In genomic region chr1:187003441-187003861, GRCm38 (mm10) we compare ENCODE assay signal across 14 mouse cellular contexts. TPM values are rescaled to one million over a fixed set of nuclear protein-coding genes. Genes with fewer than 3 reads are reported as not detected.
DNase-seq lines count a peak whose midpoint lies in the region; ATAC-seq lines count a peak whose summit lies in the region.
"Had no signal": no experiment of that assay in that cellular context is flagged by ENCODE, and none has a peak within 500 bp of the region (broad histone marks: within the 10 kb centered on the region; RNA-seq: fewer than 3 reads in every experiment).

No protein-coding gene starts in this region.

- DNase-seq in brain, adult 2 months (ENCODE audit: low read depth, low spot score): peak; percentile 38
- peak; percentile 77 to 86 for DNase-seq in cerebellum, postnatal 10 days
- DNase-seq in adrenal gland, postnatal 25 days: no peak
- no peak for DNase-seq in layer of hippocampus, postnatal 36 days
- DNase-seq: heart, adult 11 months; lung, embryonic 14.5 days had no signal

- peak overlapping the region; percentile 44 for H3K4me3 ChIP-seq in megakaryocyte, embryonic 14.5 days (replicated peaks)
- no peak overlapping the region for H3K4me3 ChIP-seq in hindbrain, embryonic 12.5 days
- H3K4me3 ChIP-seq: neural tube, embryonic 13.5 days had no signal

- H3K4me1 ChIP-seq in megakaryocyte, embryonic 14.5 days: no peaks in the 10 kb centered on the region
- peaks cover 7% of the 10 kb centered on the region; the same call in 1 of the 2 replicates for H3K4me1 ChIP-seq in hindbrain, embryonic 12.5 days

- no peak overlapping the region for H3K4me2 ChIP-seq in hindbrain, embryonic 12.5 days (replicated peaks)
- H3K4me2 ChIP-seq: lung, embryonic 14.5 days; neural tube, embryonic 13.5 days had no signal

- peaks cover 82% of the 10 kb centered on the region for H3K9me3 ChIP-seq in megakaryocyte, embryonic 14.5 days
- no peaks in the 10 kb centered on the region for H3K9me3 ChIP-seq in hindbrain, embryonic 12.5 days (replicated peaks)
- H3K9me3 ChIP-seq: neural tube, embryonic 13.5 days had no signal

- no peak for ATAC-seq in megakaryocyte, adult 5-6 weeks (ENCODE audit: poor library complexity, severe bottlenecking)
- ATAC-seq in hindbrain, embryonic 12.5 days (ENCODE audit: low FRiP score): peak; percentile 83

- H3K36me3 ChIP-seq in megakaryocyte, embryonic 14.5 days (replicated peaks; ENCODE audit: low read length): no peaks in the 10 kb centered on the region
- no peaks in the 10 kb centered on the region for H3K36me3 ChIP-seq in hindbrain, embryonic 12.5 days
- H3K36me3 ChIP-seq: neural tube, embryonic 13.5 days had no signal

- H3K27me3 ChIP-seq in megakaryocyte, embryonic 14.5 days (replicated peaks): no peaks in the 10 kb centered on the region
- H3K27me3 ChIP-seq in hindbrain, embryonic 12.5 days: no peaks in the 10 kb centered on the region
- H3K27me3 ChIP-seq: neural tube, embryonic 13.5 days had no signal

- peak overlapping the region; percentile 25; the same call in 1 of the 2 replicates for H3K27ac ChIP-seq in hindbrain, embryonic 12.5 days
- H3K27ac ChIP-seq: neural tube, embryonic 13.5 days had no signal

- 36% methylated on average over 7 of the region's 7 CpGs for WGBS in hindbrain, embryonic 12.5 days

- H3K9ac ChIP-seq in hindbrain, embryonic 12.5 days: no peak overlapping the region
- H3K9ac ChIP-seq: lung, embryonic 14.5 days; neural tube, embryonic 13.5 days had no signal

RNA-seq across cellular contexts. Expression of gene D1Pas1, which starts 36.2 kb away (rescaled TPM):
- not detected in 2 replicates for polyA plus RNA-seq in megakaryocyte, embryonic 14.5 days (2012; ENCODE audit: insufficient read depth, low replicate concordance)
- not detected in 2 replicates for total RNA-seq in megakaryocyte, adult 5-6 weeks (2015)
- total RNA-seq in megakaryocyte, adult 5-6 weeks (2017): not detected in 2 replicates
- polyA plus RNA-seq in hindbrain, embryonic 12.5 days (2016; fragmentation: Nextera tagmentation; extraction: Ambion mirVana): 0.10 and 0.39 TPM in 2 replicates
- total RNA-seq in adrenal gland, postnatal 25 days (2021): not detected in 2 replicates
- total RNA-seq in layer of hippocampus, postnatal 36 days (2021): not detected
- total RNA-seq: layer of hippocampus, adult 8-10 months; liver, adult 2 months; megakaryocyte progenitor cell, adult 5-6 weeks had no signal
- polyA plus RNA-seq: kidney, embryonic 16.5 days; liver, adult 2 months; lung, embryonic 14.5 days had no signal

Comparison
In these comparisons a context has a peak if more than half of its experiments do, and no peak if none do; other contexts are left out.
1. DNase-seq: peak in brain, adult 2 months (single experiment) and cerebellum, postnatal 10 days (2 of 2); none in adrenal gland, postnatal 25 days (single experiment) and layer of hippocampus, postnatal 36 days (0 of 2).